Mouse (Mus musculus): Measurements from ENCODE around the gene Actr2. TPM values are rescaled to one million over a fixed set of nuclear protein-coding genes. Genes with fewer than 3 reads are reported as not detected.
"Not testable (repeated sequence)": the region's sequence is repeated elsewhere in the genome, so short reads cannot be mapped to it uniquely, and the experiment has no call there.

Gene Actr2
- polyA plus RNA-seq, 1 experiment from 2014 or later = 141 TPM

DNA sequence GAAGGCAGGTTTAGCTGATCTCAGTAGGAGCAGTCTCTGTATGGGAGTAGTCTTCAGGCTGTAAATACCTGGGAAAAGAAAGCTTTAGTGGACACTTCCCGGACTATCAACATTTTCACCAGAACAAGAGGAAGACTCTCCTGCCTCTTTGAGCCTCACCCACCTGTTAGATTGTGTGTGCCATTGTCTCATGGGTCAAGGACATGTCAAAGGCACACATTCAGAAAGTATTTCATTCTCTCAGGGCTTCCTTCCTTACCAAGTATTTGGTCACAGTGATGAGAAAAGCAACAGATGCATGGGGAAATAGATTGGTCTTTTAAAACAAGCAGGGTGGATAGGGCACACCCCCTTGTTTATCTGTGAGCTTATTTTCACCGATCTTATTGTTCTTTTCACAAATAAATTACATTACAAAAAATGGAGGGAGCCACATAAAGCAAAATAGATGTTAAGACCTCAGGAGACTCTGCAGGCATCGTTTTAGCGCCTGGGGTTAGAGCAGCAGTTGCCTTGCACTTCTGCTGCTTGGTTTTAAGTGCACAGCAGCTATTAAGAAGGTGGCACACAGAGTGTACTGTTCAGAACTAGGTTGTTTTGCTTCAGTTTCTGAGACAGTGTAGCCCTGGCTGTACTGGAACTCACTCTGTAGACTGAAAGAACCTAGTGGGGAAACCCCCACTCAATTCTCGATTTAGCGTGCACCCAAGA lies 25.9 kb upstream of the Actr2 start:
- ATAC-seq (ENCODE audit: low FRiP score, low read depth) = no peak
- Histone ChIP-seq H3K4me1 (no peaks in the 10 kb centered on the region), H3K4me3 (no peak overlapping the region), H3K9ac (replicated peaks) (no peak overlapping the region), H3K27ac (replicated peaks) (no peak overlapping the region), H3K36me3 (no peaks in the 10 kb centered on the region), H3K9me3 (no peaks in the 10 kb centered on the region), H3K27me3 (no peaks in the 10 kb centered on the region), H3K4me2 (replicated peaks) (no peak overlapping the region)
- WGBS = 92% methylated on average over 6 of the region's 6 CpGs

DNA sequence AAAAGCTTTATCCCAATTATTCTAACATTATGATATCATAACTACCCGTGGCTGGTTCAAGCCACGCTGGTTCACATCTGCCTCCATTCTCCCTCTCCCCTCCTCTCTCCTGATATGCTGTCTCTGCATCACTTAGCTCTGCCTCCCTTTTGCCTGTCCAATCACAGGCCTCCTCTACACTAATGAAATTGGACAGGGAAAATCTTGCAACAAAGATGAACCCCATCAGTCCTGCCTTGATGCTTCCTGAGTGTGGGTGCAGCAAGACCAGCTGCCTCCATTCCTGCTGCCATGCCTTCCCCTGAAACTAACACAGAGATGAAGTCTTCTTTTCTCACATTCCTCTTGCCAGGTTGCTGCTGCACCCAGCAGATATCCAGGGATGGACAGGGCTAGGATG lies 25.2 kb upstream of the Actr2 start:
- Histone ChIP-seq H3K4me2 (replicated peaks) (no peak overlapping the region), H3K4me3 (no peak overlapping the region), H3K9me3 (no peaks in the 10 kb centered on the region), H3K9ac (replicated peaks) (no peak overlapping the region), H3K27ac (replicated peaks) (no peak overlapping the region), H3K27me3 (no peaks in the 10 kb centered on the region), H3K4me1 (no peaks in the 10 kb centered on the region), H3K36me3 (no peaks in the 10 kb centered on the region)
- ATAC-seq (ENCODE audit: low FRiP score, low read depth) = no peak
- 96% methylated on average over 2 of the region's 2 CpGs for WGBS

DNA sequence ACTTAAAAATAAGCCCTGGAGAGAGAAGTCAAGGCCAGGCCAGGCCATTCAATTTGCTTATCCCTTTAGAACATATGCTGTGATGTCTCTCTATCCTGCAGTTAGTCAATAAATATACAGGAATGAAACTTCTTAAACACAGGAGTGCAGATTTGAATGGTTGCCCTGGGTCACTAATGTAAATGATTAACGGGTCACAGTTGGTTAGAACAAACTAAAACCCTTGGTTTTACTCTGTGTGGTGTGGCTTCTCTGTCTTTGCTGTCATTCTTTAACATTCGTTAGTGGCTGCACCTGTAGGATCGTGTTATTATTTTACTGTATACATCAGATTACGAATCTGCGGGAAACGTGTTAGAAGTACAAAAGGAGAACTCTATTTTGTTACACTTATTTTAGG lies 23.6 kb upstream of the Actr2 start:
- WGBS = 93% methylated on average over 6 of the region's 6 CpGs
- ATAC-seq (ENCODE audit: low FRiP score, low read depth) = no peak
- H3K36me3 ChIP-seq = no peaks in the 10 kb centered on the region
- H3K4me1 ChIP-seq = no peaks in the 10 kb centered on the region
- no peak overlapping the region for H3K4me3 ChIP-seq
- H3K4me2 ChIP-seq (replicated peaks) = no peak overlapping the region
- no peaks in the 10 kb centered on the region for H3K9me3 ChIP-seq
- no peak overlapping the region for H3K27ac ChIP-seq (replicated peaks)
- no peaks in the 10 kb centered on the region for H3K27me3 ChIP-seq
- no peak overlapping the region for H3K9ac ChIP-seq (replicated peaks)

DNA sequence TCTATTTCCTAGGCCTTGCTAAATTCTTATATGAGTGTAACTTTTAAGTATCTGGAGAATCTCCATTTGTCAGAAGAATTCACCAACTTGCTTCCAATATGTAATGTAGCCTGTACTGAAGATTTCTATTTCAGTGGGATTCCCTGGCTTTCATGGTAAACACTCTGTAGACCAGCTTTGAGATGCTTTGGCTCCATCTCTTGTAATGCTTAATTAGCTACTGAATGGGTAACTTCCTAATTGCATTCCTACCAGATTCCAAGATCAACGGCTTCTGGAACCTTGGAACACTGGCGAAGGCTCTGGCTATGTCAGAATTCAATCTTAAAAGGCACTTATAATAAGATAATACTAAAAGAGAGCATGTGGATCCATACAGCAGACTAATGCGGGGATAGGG lies 22.2 kb upstream of the Actr2 start:
- H3K27ac ChIP-seq (replicated peaks); H3K27me3 ChIP-seq; H3K4me2 ChIP-seq (replicated peaks); H3K4me3 ChIP-seq; H3K9ac ChIP-seq (replicated peaks); ATAC-seq (ENCODE audit: low FRiP score, low read depth); H3K9me3 ChIP-seq; H3K36me3 ChIP-seq; H3K4me1 ChIP-seq: not testable (repeated sequence)
- 73% methylated on average over 3 of the region's 3 CpGs for WGBS

GRCm38 (mm10) chr11:20133721-20134120 lies 21.0 kb upstream of the Actr2 start:
- H3K4me3 ChIP-seq = no peak overlapping the region
- H3K36me3 ChIP-seq = no peaks in the 10 kb centered on the region
- H3K9ac ChIP-seq (replicated peaks) = no peak overlapping the region
- no peak overlapping the region for H3K4me2 ChIP-seq (replicated peaks)
- H3K27ac ChIP-seq (replicated peaks) = no peak overlapping the region
- H3K4me1 ChIP-seq = no peaks in the 10 kb centered on the region
- H3K27me3 ChIP-seq = no peaks in the 10 kb centered on the region
- 90% methylated on average over 1 of the region's 1 CpGs for WGBS
- no peaks in the 10 kb centered on the region for H3K9me3 ChIP-seq
- no peak for ATAC-seq (ENCODE audit: low FRiP score, low read depth)

DNA sequence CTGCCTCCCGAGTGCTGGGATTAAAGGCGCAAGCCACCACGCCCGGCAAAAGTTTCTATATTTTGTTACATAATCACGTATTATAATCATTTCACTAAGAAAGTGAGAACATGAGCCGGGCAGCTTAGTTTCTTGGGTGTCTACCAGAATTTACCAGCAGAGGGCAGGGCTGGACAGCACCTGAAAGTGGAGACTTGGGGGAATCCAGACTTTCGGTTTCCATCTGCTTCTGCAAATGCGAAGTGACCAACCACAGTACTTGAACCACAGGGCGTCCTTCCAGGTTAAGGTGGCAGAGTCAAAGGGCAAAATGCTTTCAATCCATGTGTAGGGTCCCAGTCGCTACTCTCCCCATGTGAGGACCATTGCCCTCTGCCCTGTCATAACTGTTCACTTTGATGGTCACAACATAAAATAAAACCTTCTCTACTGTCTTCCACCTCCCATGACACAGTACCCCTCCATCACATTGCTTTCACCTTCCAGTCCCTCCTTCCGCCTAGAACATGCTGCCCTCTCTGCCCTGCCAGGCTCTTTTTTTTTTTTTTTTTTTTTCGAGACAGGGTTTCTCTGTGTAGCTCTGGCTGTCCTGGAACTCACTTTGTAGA lies 20.3 kb upstream of the Actr2 start:
- Histone ChIP-seq H3K4me2 (replicated peaks) (no peak overlapping the region), H3K27ac (replicated peaks) (no peak overlapping the region), H3K4me1 (no peaks in the 10 kb centered on the region), H3K36me3 (no peaks in the 10 kb centered on the region), H3K9ac (replicated peaks) (no peak overlapping the region), H3K27me3 (no peaks in the 10 kb centered on the region), H3K9me3 (no peaks in the 10 kb centered on the region), H3K4me3 (no peak overlapping the region)
- WGBS = 33% methylated on average over 11 of the region's 12 CpGs
- no peak; the same call in 1 of the 2 replicates for ATAC-seq (ENCODE audit: low FRiP score, low read depth)

- Histone ChIP-seq H3K4me3 (no peak overlapping the region), H3K27ac (replicated peaks) (no peak overlapping the region), H3K9me3 (no peaks in the 10 kb centered on the region), H3K4me2 (replicated peaks) (no peak overlapping the region), H3K27me3 (no peaks in the 10 kb centered on the region), H3K9ac (replicated peaks) (no peak overlapping the region), H3K36me3 (no peaks in the 10 kb centered on the region), H3K4me1 (no peaks in the 10 kb centered on the region)
- WGBS = 83% methylated on average over 10 of the region's 10 CpGs
- no peak for ATAC-seq (ENCODE audit: low FRiP score, low read depth)
These were observed 14.2 kb upstream of the Actr2 start for GRCm38 (mm10) chr11:20126673-20127516.

DNA sequence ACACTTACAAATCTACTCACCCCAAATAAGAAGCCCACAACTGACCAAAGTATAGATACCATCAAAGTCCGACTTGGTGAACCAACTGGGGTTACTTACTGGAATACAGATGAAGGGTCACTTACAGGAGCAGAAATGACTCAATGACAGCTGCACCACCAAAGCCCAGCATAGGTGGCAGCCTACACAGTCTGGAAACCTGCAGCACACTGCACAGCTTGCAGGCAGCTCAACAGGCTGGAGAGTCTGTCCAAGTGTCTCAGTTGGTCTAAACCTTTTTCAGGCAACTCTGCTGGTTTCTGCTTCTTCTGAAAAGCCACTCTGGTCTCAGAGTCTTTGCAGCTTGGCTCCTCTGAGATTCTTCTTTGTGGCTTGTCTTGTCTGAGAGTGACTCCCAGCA lies 12.7 kb upstream of the Actr2 start:
- WGBS = 84% methylated on average over 1 of the region's 1 CpGs
- Histone ChIP-seq H3K4me2 (replicated peaks) (no peak overlapping the region), H3K27ac (replicated peaks) (no peak overlapping the region), H3K4me3 (no peak overlapping the region), H3K4me1 (no peaks in the 10 kb centered on the region), H3K9ac (replicated peaks) (no peak overlapping the region), H3K36me3 (no peaks in the 10 kb centered on the region), H3K27me3 (no peaks in the 10 kb centered on the region), H3K9me3 (no peaks in the 10 kb centered on the region)
- no peak for ATAC-seq (ENCODE audit: low FRiP score, low read depth)

DNA sequence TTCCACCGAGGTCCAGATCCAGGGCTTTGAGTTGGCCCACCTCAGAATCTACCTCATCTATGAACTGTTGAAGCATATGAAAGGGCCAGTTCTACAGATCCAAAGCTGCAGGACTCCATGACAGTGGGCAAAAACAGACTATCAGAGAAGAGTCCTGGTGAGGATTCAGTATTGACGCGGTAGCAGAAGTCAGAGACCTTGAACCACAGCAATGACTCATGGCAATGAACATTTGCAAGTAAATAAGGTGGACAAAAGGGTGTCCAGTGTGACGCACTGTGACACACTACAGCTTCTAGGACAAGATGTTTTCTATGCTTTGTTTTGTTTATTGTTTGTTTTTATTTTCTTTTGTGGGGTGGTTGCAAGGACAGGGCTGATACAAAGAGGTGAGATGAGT lies 4.0 kb upstream of the Actr2 start:
- Histone ChIP-seq H3K4me2 (replicated peaks) (no peak overlapping the region), H3K4me1 (peaks cover 8% of the 10 kb centered on the region), H3K36me3 (no peaks in the 10 kb centered on the region), H3K9ac (replicated peaks) (no peak overlapping the region), H3K4me3 (no peak overlapping the region), H3K27me3 (no peaks in the 10 kb centered on the region), H3K27ac (replicated peaks) (no peak overlapping the region), H3K9me3 (no peaks in the 10 kb centered on the region)
- ATAC-seq (ENCODE audit: low FRiP score, low read depth) = no peak
- WGBS = 96% methylated on average over 4 of the region's 4 CpGs

DNA sequence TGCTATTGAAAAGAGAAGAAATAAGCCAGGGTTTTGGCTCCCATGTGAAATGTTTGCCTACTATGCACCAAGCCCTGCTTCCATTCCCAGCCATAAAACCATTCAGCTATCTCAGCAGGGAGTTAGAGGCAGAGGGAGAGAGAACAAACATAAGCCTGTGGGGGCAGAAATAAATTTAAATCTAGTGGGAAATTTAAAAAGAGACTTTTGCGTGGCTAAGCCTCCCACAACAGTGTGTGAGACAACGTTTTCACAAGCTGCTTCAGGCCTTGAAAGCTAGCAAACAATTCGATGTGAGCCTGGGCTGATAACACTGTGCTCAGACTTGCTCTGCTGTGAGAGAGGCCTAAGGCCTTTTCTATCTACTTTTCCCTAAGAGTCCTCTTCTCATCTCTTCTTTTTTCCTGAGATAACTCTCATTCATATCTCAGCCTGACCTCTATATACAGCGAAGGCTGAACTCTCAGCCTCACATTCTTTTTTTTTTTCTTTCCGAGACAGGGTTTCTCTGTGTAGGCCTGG lies 3.4 kb upstream of the Actr2 start:
- Histone ChIP-seq H3K27me3 (no peaks in the 10 kb centered on the region), H3K36me3 (no peaks in the 10 kb centered on the region), H3K4me1 (peaks cover 13% of the 10 kb centered on the region), H3K9me3 (no peaks in the 10 kb centered on the region), H3K9ac (replicated peaks) (no peak overlapping the region), H3K4me2 (replicated peaks) (no peak overlapping the region), H3K27ac (replicated peaks) (no peak overlapping the region), H3K4me3 (no peak overlapping the region)
- WGBS = 73% methylated on average over 5 of the region's 5 CpGs
- no peak for ATAC-seq (ENCODE audit: low FRiP score, low read depth)

DNA sequence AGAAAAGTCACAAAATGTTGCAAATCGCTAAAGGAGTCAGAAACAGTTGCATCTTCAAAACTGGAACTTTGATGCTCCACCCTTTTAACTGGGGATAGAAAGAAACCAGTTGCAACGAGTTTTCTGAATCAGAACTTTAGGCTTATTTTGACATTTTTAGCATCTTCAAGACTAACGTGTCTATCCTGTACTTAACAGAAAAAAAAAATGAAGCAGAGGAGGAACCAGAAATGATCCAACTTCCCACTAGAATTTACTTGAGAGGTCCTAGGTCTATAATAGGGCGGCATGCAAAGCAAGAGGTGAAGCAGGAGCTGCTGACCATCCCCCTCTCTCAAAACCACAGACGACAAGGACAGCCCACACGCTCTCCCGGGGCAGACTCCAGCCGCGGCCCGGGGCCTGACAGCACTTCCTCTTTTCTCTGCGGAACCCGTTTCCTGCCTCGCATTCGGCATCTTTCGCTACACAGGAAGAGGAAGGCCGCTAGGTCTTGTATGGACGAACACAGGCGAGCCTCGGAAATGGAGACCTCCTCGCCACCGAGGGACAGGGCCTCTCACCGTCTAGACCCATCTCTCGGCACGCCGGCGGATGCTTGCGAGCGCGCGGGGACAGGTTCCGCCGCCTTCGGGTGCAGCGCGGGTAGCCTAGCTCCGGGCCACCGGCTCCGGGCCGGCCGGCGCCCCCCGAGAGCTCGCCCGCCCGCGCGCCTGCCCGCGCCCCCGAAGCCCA lies 540 bp downstream of the Actr2 start:
- Histone ChIP-seq H3K27ac (replicated peaks) (peak overlapping the region; percentile 94), H3K4me3 (peak overlapping the region; percentile 89), H3K9ac (replicated peaks) (peak overlapping the region; percentile 94), H3K27me3 (no peaks in the 10 kb centered on the region), H3K36me3 (0 out of 2 replicates have a peak, but pooled peaks cover 9% of the 10 kb centered on the region), H3K4me2 (replicated peaks) (peak overlapping the region; percentile 53), H3K4me1 (peaks cover 18% of the 10 kb centered on the region), H3K9me3 (no peaks in the 10 kb centered on the region)
- WGBS = 1% methylated on average over 39 of the region's 50 CpGs
- ATAC-seq (ENCODE audit: low FRiP score, low read depth) = peak; percentile 80
